Mouse (Mus musculus): ENCODE measurements around the gene Ncbp3. TPM values are rescaled to one million over a fixed set of nuclear protein-coding genes. Genes with fewer than 3 reads are reported as not detected.

The Ncbp3 gene
- polyA plus RNA-seq, 1 experiment from 2014 or later, result 11.1 TPM

DNA sequence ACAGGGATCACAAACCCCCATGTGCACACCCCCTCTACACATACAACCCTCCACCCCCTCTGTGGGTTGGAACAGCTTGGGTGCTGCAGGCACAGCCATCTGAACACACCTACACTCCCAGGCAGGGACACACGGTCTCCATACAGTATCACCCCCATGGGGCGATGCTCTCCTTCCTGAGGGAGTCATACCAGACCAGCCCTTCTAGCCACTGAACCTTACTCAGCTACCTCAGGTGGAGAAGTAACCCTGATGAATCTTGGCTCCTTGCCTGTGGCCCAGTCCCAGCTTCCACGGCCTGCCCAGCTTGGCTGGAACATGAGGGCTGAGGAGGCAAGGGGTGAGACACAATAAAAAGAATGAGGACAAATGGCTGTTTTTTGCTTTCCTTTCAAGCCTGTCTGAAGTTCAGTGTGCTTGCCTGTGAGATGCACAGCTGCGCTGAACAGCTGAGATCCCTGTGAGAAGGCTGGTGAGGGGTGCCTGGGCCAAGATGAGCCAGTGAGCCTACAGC lies 32.7 kb upstream of the Ncbp3 start:
- no peaks in the 10 kb centered on the region; the same call in 1 of the 2 replicates for H3K27me3 ChIP-seq (replicated peaks; ENCODE audit: control insufficient read depth, insufficient read depth, low read length)
- WGBS, result 63% methylated on average over 4 of the region's 4 CpGs
- no peak overlapping the region for H3K4me3 ChIP-seq (replicated peaks; ENCODE audit: low read length)
- H3K9ac ChIP-seq (replicated peaks; ENCODE audit: low read depth, low read length), result no peak overlapping the region
- H3K4me2 ChIP-seq (ENCODE audit: low read length), result no peak overlapping the region
- no peaks in the 10 kb centered on the region for H3K36me3 ChIP-seq (ENCODE audit: control insufficient read depth, insufficient read depth)
- ATAC-seq, result no peak
- H3K27ac ChIP-seq (ENCODE audit: low read length), result no peak overlapping the region
- H3K9me3 ChIP-seq (ENCODE audit: control insufficient read depth, low read length), result no peaks in the 10 kb centered on the region
- H3K4me1 ChIP-seq (replicated peaks; ENCODE audit: control insufficient read depth, insufficient read depth, low read length), result peaks cover 16% of the 10 kb centered on the region

DNA sequence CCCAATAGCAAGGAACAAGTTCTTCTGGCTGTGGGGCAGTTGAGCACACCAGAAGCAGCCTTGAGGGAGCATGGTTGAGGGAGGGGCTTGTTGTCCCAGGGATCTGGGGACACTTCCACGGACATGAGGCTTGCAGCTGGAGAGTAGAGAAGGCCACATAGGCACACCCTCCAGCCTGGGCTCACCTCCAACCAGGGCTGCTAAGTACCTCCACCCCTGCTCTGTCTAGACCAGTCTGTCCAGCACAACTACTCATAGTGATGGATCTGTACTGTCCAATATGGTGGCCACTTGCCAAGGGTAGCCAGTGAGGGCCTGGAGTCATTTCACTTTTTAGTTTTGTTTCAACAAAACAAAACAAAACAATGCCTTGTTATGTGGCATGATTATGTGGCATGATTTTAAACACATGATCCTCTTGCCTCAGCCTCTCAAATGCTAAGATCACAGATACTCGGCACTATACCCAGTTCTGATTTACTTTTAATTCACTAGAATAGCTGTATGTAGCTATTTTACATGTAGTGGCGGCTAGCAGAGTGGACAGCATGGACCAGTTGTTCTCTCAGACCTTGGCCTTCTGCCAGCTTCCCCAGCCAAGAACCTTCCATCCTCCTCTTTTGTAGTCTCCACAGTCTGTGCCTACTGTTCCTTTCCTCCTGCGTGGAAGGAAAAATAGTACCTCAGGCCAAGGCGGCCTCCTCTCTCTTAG lies 32.0 kb upstream of the Ncbp3 start:
- H3K4me2 ChIP-seq (ENCODE audit: low read length), result no peak overlapping the region
- H3K27me3 ChIP-seq (replicated peaks; ENCODE audit: control insufficient read depth, insufficient read depth, low read length), result peaks cover 4% of the 10 kb centered on the region
- no peak overlapping the region for H3K4me3 ChIP-seq (replicated peaks; ENCODE audit: low read length)
- H3K36me3 ChIP-seq (ENCODE audit: control insufficient read depth, insufficient read depth), result no peaks in the 10 kb centered on the region
- no peak for ATAC-seq
- no peak overlapping the region for H3K9ac ChIP-seq (replicated peaks; ENCODE audit: low read depth, low read length)
- H3K4me1 ChIP-seq (replicated peaks; ENCODE audit: control insufficient read depth, insufficient read depth, low read length), result peaks cover 19% of the 10 kb centered on the region
- no peaks in the 10 kb centered on the region for H3K9me3 ChIP-seq (ENCODE audit: control insufficient read depth, low read length)
- 64% methylated on average over 5 of the region's 5 CpGs for WGBS
- no peak overlapping the region for H3K27ac ChIP-seq (ENCODE audit: low read length)

DNA sequence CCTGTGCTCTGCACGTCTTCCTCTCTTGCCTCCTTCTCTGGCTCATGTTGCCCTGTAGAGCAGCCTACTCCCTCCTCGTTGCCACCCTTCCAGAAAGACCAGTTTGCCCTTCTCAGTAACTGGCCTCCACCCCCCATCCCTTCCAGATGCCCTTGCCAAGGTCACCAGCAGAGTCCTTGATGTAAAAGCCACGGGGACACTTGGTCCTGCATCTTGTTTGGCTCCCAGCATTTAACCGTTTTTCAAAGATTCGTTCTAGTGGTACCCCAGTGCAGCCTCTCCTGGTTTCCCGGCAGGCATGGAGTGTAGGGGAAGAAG lies 31.5 kb upstream of the Ncbp3 start:
- Histone ChIP-seq H3K27ac (ENCODE audit: low read length) (no peak overlapping the region), H3K4me2 (ENCODE audit: low read length) (no peak overlapping the region), H3K4me1 (replicated peaks; ENCODE audit: control insufficient read depth, insufficient read depth, low read length) (peaks cover 19% of the 10 kb centered on the region), H3K36me3 (ENCODE audit: control insufficient read depth, insufficient read depth) (no peaks in the 10 kb centered on the region), H3K4me3 (replicated peaks; ENCODE audit: low read length) (no peak overlapping the region), H3K27me3 (replicated peaks; ENCODE audit: control insufficient read depth, insufficient read depth, low read length) (peaks cover 8% of the 10 kb centered on the region), H3K9me3 (ENCODE audit: control insufficient read depth, low read length) (no peaks in the 10 kb centered on the region), H3K9ac (replicated peaks; ENCODE audit: low read depth, low read length) (no peak overlapping the region)
- 69% methylated on average over 6 of the region's 6 CpGs for WGBS
- no peak for ATAC-seq

DNA sequence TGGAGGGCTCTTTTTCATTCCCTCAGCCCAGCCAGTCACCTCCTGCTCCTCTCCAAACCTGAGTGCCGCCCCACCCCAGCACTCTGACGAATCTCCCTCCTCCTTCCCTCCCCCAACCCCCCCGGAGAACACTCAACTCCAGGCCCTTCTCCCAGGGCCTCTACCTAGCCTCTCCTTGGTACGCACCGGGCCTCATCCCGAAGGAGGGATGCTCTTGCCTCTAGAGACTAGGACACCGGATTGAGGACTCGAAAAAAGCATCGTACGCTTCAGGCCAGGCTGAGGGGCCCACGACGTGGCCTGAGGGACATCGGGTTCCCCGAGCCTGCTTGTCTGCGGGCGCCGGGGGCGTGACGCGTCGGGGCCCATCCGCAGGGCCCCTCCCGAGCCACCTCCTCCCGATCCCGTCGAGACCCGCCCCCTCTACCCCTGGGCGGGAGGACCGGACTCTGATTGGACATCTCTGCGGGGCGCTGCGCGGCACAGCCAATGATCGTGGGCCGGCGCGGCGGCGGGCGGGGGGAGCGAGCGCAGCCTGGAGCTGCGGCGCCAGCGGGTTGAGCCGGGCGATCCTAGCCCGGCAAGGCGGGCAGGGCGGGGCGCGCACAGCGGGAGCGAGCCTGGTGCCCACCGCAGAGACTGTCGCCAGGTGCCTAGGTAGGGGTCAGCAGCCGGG lies 29.0 kb upstream of the Ncbp3 start, which contains the start of gene Camkk1:
Camkk1 (plus strand) TSS at position 538 of the 676 bp plus-strand sequence.
- peak; percentile 96 for ATAC-seq

DNA sequence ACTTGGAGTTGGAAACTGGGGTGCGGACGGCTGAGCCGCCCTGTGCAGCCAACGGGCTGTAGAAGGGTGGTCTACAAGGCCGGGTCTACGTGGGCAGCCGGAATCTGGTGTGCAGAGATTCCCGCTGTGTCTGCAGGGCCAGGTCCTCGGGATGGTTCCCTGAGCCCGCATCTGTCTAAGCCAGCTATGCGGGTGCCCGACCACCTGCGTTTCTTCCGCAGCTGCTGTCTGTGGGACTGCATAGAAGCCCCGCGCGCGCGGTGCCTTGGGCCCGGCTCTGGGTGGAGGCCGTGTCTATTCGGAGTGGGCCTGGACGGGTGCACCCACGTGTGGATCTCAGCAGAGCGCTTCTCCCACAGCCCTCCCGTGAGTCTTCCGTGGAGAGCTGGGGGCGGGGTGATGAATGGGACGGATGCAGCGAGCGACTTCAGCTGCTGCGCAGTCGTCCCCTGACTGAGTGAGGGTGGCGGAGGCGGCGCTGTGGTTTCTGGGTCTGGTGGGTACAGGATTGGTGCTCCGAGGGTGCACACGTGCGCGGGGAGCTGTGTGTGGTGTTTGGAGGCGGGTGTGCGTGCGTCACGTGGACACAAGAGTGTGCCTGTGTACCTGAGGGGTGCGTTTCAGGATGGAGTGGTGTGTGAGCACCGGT lies 28.3 kb upstream of the Ncbp3 start:
- peak overlapping the region; percentile 36; the same call in 1 of the 2 replicates for H3K27ac ChIP-seq (ENCODE audit: low read length)
- H3K4me1 ChIP-seq (replicated peaks; ENCODE audit: control insufficient read depth, insufficient read depth, low read length), result peaks cover 19% of the 10 kb centered on the region
- H3K9ac ChIP-seq (replicated peaks; ENCODE audit: low read depth, low read length), result peak overlapping the region; percentile 64
- no peaks in the 10 kb centered on the region for H3K9me3 ChIP-seq (ENCODE audit: control insufficient read depth, low read length)
- no peaks in the 10 kb centered on the region for H3K36me3 ChIP-seq (ENCODE audit: control insufficient read depth, insufficient read depth)
- peak; percentile 65 for ATAC-seq
- WGBS, result under 1% methylated on average over 46 of the region's 46 CpGs
- peaks cover 8% of the 10 kb centered on the region for H3K27me3 ChIP-seq (replicated peaks; ENCODE audit: control insufficient read depth, insufficient read depth, low read length)
- H3K4me2 ChIP-seq (ENCODE audit: low read length), result peak overlapping the region; percentile 91
- H3K4me3 ChIP-seq (replicated peaks; ENCODE audit: low read length), result peak overlapping the region; percentile 63

More for the DNA sequence above, 29.0 kb upstream of the Ncbp3 start, which contains the start of gene Camkk1:
- no peaks in the 10 kb centered on the region for H3K36me3 ChIP-seq (ENCODE audit: control insufficient read depth, insufficient read depth)
- peak within 1 kb of the TSS; percentile 91 for H3K4me2 ChIP-seq (ENCODE audit: low read length)
- no peaks in the 10 kb centered on the region for H3K9me3 ChIP-seq (ENCODE audit: control insufficient read depth, low read length)
- peak within 1 kb of the TSS; percentile 64 for H3K9ac ChIP-seq (replicated peaks; ENCODE audit: low read depth, low read length)
- H3K4me3 ChIP-seq (replicated peaks; ENCODE audit: low read length), result peak within 1 kb of the TSS; percentile 63
- H3K4me1 ChIP-seq (replicated peaks; ENCODE audit: control insufficient read depth, insufficient read depth, low read length), result peaks cover 19% of the 10 kb centered on the region
- peak within 1 kb of the TSS; percentile 36; the same call in 1 of the 2 replicates for H3K27ac ChIP-seq (ENCODE audit: low read length)
- WGBS, result under 1% methylated on average over 50 of the region's 57 CpGs
- peaks cover 8% of the 10 kb centered on the region for H3K27me3 ChIP-seq (replicated peaks; ENCODE audit: control insufficient read depth, insufficient read depth, low read length)

DNA sequence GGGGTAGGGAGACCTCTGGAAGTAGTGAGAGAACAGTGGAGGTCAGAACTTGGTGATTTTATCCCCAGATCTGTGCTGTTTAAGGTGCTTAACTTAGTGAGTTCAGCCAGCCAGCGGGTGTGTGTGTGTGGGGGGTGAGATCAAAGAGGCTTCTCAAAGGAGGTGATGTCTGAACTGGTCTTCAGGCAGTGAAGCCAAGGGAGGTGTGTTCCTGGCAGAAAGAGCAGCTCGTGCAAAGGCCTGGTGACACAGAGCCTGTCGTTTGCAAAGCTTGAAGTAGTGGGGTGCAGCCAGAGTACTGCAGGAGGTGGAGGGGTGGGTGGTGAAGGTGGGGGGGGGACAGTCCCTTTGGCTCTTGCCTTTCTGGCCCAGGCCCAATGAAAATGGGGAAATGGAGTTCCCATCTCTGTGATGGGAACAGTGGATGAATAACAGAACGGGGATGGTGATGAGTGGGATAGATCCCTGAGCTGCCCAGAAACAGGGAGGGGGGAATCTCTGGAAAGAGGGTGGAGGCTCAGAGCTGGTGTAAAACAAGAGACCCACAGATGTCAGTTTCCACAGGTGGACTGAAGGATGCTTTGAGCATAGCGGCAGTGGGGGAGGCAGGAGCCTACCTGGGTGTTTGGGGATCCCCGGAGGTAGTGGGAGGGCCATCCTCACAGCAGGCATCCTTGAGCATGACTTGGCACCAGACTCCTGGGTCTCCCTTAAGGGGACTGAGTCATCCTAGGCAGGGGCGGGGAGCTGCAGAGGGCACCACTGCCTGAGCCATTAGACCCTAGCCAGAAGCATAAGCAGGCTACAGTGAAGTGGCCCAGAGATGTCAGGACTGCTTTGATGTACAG lies 26.4 kb upstream of the Ncbp3 start:
- H3K9ac ChIP-seq (replicated peaks; ENCODE audit: low read depth, low read length), result no peak overlapping the region
- no peaks in the 10 kb centered on the region for H3K36me3 ChIP-seq (ENCODE audit: control insufficient read depth, insufficient read depth)
- no peak for ATAC-seq
- peaks cover 8% of the 10 kb centered on the region for H3K27me3 ChIP-seq (replicated peaks; ENCODE audit: control insufficient read depth, insufficient read depth, low read length)
- no peak overlapping the region for H3K4me3 ChIP-seq (replicated peaks; ENCODE audit: low read length)
- no peak overlapping the region for H3K27ac ChIP-seq (ENCODE audit: low read length)
- peaks cover 15% of the 10 kb centered on the region for H3K4me1 ChIP-seq (replicated peaks; ENCODE audit: control insufficient read depth, insufficient read depth, low read length)
- 63% methylated on average over 7 of the region's 7 CpGs for whole genome bisulfite sequencing
- H3K9me3 ChIP-seq (ENCODE audit: control insufficient read depth, low read length), result no peaks in the 10 kb centered on the region
- no peak overlapping the region for H3K4me2 ChIP-seq (ENCODE audit: low read length)

DNA sequence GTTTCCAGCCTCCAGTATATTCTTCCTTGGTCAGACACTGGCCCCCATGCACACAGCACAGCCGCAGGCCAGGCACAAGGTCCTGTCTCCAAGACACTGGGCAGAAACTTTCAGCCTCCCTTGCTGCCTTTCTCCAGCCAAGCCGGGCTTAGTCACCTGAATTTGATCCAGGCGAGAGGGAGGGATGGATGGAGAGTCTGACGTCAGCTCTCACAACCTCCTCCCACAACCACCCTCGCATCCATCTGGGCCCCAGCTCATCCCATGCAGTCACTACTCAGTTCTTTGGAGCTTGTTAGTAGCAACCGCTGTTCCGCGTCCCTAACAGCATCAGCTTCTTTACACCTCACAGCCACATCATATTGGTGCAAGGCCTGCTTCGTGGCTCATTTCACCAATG lies 24.5 kb upstream of the Ncbp3 start:
- H3K9ac ChIP-seq (replicated peaks; ENCODE audit: low read depth, low read length), result no peak overlapping the region
- H3K9me3 ChIP-seq (ENCODE audit: control insufficient read depth, low read length), result no peaks in the 10 kb centered on the region
- H3K36me3 ChIP-seq (ENCODE audit: control insufficient read depth, insufficient read depth), result no peaks in the 10 kb centered on the region
- no peak overlapping the region for H3K4me2 ChIP-seq (ENCODE audit: low read length)
- no peak for ATAC-seq
- H3K4me3 ChIP-seq (replicated peaks; ENCODE audit: low read length), result no peak overlapping the region
- peaks cover 8% of the 10 kb centered on the region for H3K27me3 ChIP-seq (replicated peaks; ENCODE audit: control insufficient read depth, insufficient read depth, low read length)
- WGBS, result 48% methylated on average over 9 of the region's 9 CpGs
- no peak overlapping the region for H3K27ac ChIP-seq (ENCODE audit: low read length)
- peaks cover 14% of the 10 kb centered on the region for H3K4me1 ChIP-seq (replicated peaks; ENCODE audit: control insufficient read depth, insufficient read depth, low read length)

DNA sequence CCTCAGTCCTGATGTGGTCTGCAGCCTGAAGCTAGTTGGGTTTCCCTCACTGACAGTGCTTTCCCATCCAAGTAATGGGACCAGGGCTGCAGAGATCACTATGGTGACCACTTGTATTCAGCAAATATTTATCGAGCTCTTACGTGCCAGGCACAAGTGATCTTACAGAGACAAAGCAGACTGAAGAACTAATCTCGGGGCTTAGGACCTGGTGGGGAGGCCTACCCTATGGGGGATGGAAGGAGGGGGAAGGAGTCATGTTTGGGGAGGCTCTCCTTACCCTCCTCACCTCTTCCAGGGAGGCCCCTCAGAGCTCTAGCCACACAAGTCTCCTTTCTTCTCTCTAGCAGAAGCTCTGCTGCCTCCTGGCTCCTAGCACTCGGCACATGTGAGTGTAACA lies 23.8 kb upstream of the Ncbp3 start:
- ATAC-seq, result no peak
- Histone ChIP-seq H3K9ac (replicated peaks; ENCODE audit: low read depth, low read length) (no peak overlapping the region), H3K4me2 (ENCODE audit: low read length) (no peak overlapping the region), H3K9me3 (ENCODE audit: control insufficient read depth, low read length) (no peaks in the 10 kb centered on the region), H3K27ac (ENCODE audit: low read length) (no peak overlapping the region), H3K36me3 (ENCODE audit: control insufficient read depth, insufficient read depth) (no peaks in the 10 kb centered on the region), H3K4me3 (replicated peaks; ENCODE audit: low read length) (no peak overlapping the region), H3K4me1 (replicated peaks; ENCODE audit: control insufficient read depth, insufficient read depth, low read length) (peaks cover 9% of the 10 kb centered on the region), H3K27me3 (replicated peaks; ENCODE audit: control insufficient read depth, insufficient read depth, low read length) (peaks cover 8% of the 10 kb centered on the region)
- WGBS, result 25% methylated on average over 4 of the region's 4 CpGs
